Mouse (Mus musculus): ENCODE results near the gene Zfp334.

GRCm38 (mm10) chr2:165392156-165392555, 4.1 kb upstream of the Zfp334 start:
- TF ChIP-seq CTCF (IDR thresholded peaks at IDR 0.05; ENCODE audit: extremely low read depth, insufficient read length, insufficient replicate concordance, low read depth, low read length) (no peak), POLR2A (IDR thresholded peaks at IDR 0.05; ENCODE audit: low read depth, low read length) (no peak)

All from small intestine, adult 2 months (tissue).